Mouse (Mus musculus): ENCODE measurements at regions not wholly inside any gene's neighbourhood (a gene's known extent, or its start where the extent isn't known, plus 50 kb on each side); places are given as distances from the start of the nearest gene placed in this dataset.

DNA sequence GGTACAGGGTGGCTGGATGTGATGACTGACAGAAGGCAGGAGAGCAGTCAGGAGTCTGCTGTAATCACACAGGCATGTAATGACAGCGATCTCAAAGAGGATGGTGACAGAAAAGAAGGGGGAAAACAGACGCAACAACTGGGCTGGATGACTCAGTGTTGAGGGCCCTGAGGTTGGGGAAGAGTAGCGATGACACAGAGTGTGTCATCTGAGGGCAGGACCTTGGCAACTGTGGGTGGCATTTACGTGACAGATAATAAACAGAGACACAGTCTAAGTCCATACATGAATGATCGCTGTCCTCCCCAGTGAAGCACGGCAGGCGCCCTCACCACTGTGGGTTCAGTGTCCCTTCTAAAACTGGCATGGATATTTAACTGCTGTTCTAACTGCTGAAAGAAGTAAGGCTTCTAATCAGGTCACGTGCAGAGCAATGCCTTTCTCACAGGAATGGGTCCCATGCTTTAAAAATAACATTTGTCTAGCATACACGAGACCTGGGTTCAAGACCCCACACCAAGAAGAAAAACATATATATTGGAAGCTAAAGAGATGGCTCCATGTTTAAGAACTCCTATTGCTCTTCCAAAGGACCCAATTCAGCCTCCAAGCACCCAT, 163.8 kb upstream of the Zfp703 start:
- DNase-seq: peak; percentile 69

- no peak for DNase-seq
Measured at GRCm38 (mm10) chr8:26815020-26815584, 162.0 kb upstream of the Zfp703 start.

DNA sequence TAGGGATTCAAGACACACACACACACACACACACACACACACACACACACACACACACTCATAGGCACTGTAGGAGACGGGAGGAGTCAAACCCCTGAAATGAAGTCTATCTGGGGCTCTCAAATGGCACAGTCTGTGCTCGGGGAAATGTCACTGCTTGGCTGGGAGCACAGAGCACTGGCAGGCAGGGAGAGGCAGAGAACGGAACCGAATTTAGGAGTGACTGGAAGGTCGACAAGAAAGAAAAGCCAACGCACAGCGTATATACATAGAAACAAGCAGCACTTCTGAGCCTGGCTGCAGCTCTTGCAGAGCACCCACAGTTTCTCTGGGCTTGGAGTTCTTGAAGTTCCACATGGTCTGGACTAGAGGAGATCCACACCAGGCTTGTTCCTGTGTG, 160.1 kb upstream of the Zfp703 start:
- no peak for DNase-seq

- no peak for DNase-seq
Measured at GRCm38 (mm10) chr8:26824189-26824941, 152.8 kb upstream of the Zfp703 start.

- no peak for DNase-seq
Measured at GRCm38 (mm10) chr8:26828311-26828909, 148.7 kb upstream of the Zfp703 start.

DNA sequence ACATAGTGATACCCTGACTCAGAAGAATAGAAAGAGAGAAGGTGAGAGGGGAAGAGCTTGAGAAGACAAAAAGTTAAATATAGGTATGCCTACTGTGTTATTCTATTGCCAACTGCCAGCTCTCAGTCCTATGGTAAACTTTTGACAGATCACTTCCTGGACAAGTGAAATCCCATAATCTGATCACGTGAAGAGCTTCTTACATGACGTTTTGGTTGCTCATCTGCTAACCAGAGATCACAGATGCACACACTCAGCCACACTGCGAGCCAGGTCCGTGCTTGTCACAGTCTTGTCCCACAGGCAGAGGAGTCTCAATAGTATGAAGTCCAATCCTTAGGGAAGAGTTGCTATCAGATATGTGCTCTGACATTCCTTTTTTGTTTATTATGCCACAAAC, 147.8 kb upstream of the Zfp703 start:
- no peak for DNase-seq

- DNase-seq: no peak
Measured at GRCm38 (mm10) chr8:26831148-26831547, 146.0 kb upstream of the Zfp703 start.

- DNase-seq: no peak
Measured at GRCm38 (mm10) chr8:26831790-26832189, 145.3 kb upstream of the Zfp703 start.

- no peak for DNase-seq
Measured at GRCm38 (mm10) chr8:26832546-26832945, 144.6 kb upstream of the Zfp703 start.

GRCm38 (mm10) chr8:26833297-26833696, 143.8 kb upstream of the Zfp703 start:
- peak; percentile 91 for DNase-seq

GRCm38 (mm10) chr8:26833784-26834183, 143.3 kb upstream of the Zfp703 start:
- DNase-seq: no peak

- DNase-seq: no peak
Measured at GRCm38 (mm10) chr8:26834604-26835003, 142.5 kb upstream of the Zfp703 start.

GRCm38 (mm10) chr8:26835076-26835475, 142.0 kb upstream of the Zfp703 start:
- DNase-seq: no peak

DNA sequence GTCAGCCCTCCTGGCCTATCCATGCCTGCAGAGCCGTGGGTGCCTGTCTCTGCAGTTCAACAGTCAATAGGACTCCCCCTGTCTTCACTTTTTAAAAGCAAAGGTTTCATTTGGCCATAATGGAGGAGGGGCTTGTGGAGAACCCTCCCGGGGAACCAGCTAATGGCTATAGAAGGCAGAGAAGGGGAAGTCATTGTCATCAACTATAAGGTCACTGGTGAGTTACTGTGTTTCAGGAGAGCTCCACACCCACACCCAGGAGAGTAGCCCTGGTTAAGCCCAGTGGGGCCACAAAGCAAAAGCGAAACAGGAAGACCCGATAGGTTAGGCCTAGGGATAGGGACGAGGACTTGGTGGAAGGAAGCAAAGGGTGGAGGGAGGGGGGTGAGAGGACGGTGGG, 141.5 kb upstream of the Zfp703 start:
- DNase-seq: no peak

GRCm38 (mm10) chr8:26836552-26836951, 140.6 kb upstream of the Zfp703 start:
- no peak for DNase-seq

DNA sequence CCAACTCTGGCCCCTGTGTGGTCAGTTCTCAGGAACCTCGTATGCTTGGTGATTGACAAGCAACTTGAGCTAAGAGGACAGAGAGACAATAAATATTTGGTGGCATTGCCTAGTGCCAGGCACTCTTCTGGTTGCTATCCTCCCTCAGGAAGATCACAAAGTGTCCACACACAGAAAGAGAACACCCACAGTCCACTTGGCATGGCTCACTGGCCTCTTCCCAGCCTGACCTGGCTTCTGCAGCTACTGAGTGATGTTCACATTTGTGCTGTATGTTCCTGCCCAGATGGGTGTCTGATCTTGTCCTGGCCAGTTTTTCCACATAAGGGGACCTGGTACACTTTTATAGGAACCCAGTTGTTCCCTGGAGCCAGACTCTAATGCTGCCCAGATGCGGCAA, 136.8 kb upstream of the Zfp703 start:
- no peak for DNase-seq

GRCm38 (mm10) chr8:26840745-26841680, 136.1 kb upstream of the Zfp703 start:
- no peak for DNase-seq

GRCm38 (mm10) chr8:26843714-26844113, 133.4 kb upstream of the Zfp703 start:
- no peak for DNase-seq

DNA sequence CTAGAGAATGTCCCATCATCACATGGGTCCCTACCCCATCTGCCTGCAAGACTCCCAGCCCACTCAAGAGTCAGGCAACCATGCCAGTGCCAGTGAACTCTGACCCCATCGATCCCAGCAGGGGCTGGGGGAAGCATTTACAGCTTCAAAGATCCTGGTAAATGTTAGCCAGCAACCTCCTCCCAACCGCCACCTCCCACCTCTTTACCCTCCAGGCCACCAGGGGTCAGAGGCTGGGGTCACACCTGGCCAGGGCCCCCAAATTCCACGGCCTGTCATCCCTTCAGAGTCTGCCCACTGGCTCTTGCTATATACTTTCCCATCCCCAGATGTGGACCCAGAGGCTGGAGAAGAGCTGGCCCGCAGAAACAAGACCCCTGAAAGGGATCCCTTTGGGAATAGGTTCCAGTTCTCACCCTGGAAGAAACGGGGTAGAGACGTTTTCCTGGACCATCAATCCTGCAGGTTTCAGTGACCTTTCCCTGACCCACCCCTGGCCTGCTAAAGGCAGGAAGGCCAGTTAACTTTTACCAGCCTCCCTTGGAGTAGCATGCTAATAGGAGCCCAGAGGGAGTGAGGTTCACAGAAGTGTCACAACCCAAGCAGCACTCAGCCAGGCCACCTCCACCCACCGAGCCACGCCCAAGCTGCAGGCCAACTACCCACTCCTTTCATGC, 132.9 kb upstream of the Zfp703 start:
- DNase-seq: peak; percentile 67

DNA sequence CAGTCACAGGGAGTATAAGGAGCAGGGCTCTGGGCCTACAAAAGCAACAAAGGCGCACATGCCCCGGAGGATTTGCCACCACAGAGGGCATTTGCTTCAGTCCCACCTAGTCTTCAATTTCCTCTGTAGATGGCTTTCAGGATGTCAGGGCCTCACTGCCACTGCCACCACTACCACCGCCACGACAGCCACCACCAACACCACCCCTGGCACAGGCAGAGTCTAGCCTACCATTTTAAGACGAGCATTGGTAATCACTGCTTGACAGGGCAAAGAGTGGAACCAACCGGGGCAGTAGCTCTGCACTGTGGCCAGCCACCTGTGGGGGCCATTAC, 132.3 kb upstream of the Zfp703 start:
- peak; percentile 23 for DNase-seq

DNA sequence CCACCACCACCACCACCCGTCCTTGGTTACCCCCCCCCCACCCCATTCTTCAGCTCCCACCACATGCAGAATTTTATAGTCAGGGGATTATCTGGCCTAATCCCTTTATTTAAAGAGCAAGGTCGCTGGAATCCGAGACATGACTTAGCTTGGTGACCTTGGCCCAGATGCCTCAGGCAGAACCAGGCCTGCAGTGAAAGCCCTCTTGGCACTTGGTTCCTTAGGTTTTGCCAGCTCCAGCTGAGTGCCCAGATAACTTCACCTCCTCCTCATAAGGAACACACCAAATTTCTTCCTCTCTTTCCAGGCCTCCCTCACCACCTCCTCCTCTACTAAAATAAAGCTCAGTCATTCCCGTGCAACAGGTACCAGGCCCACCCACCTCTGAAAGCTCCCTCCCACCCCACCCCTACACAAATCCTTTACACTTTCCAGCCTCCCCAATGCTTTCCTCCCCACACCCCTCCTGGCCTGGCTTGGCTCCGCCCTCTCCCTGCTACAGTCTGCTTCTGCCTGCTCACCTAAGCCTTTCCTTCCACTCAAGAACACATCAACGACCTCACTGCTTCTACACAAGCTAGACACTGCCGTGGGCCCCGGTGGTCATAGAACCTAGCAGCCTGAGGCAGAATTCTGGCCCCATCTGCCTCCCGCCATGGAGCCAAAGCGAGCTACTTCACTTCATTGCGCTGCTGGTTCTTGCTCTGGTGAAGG, 131.5 kb upstream of the Zfp703 start:
- peak; percentile 83 for DNase-seq

Data from adrenal gland, postnatal 10 days (tissue).